Mouse (Mus musculus) induced T-regulatory cell, adult 2 months (primary cell): ENCODE measurements around the gene Prex1.

ENCODE experiments used
- DNase-seq: peaks from one replicate; pipeline ENCODE4 v3.0.0-alpha.2; 2012; ENCODE audit warnings: low read depth

Gene Prex1

GRCm38 (mm10) chr2:166720416-166720815 lies 6.8 kb upstream of the Prex1 start:
- DNase-seq = no peak

GRCm38 (mm10) chr2:166719930-166720305 lies 6.3 kb upstream of the Prex1 start:
- DNase-seq = no peak

- peak; percentile 62 for DNase-seq
These were observed 5.8 kb upstream of the Prex1 start for GRCm38 (mm10) chr2:166719301-166719929.

GRCm38 (mm10) chr2:166716067-166716466 lies 2.4 kb upstream of the Prex1 start:
- DNase-seq = no peak

DNA sequence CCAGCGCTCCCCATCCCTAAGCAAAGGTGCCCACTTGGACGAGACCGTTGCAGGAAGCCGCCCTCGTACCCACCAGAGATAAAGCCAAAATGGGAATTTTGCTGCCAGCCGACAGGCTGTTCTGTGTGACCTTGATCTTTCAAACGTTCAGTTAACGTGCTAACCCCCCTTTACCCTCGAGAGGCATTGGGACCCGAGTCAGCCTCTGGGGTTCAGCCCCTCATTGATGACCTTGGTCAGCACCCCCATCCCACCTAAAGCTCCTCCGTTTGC lies 731 bp upstream of the Prex1 start:
- DNase-seq = no peak

DNA sequence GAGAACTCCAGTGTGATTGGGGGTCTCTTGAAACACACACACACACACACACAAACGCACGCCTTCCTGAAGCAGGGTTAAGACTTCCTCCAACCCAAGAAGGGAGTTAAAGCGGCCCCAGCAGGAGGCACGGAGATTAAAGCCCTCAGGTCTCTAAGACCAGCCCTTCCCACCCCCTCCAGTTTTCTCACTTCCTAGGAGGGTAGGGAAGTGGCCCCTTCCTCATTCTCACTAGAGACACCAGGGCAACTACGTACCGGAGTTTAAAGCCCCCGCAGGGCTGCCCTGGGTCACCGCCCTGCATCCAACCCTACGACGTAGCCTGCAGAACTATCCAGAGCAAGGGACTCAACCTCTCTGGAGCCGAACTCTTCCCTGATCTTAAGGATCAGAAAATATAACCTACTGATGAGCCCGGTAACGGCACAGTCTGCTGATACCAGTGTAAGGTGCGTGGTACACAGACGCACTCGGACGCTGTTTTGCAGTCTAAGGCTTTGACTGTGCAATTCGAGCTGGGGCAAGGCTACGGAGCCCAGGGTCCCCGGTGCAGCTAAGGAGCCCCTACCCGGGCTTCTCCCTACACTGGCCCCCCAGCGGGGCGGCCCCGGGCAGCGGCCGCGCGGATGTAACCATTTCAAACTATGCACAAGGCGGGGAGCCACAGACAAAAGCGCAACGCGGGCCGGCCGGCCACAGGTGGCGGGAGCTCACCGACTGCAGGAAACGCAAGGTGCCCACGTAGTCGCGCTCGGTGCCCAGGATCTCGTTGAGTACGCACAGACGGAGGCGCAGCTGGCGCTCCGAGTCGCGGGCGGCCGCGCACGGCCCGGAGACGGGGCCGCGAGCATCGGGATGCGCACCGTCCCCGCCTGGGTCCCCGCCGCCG lies 587 bp downstream of the Prex1 start:
- DNase-seq = peak; percentile 71

- DNase-seq = peak; percentile 71
These were observed 1.3 kb downstream of the Prex1 start for GRCm38 (mm10) chr2:166712310-166712709.

GRCm38 (mm10) chr2:166711681-166712132 lies 1.9 kb downstream of the Prex1 start:
- DNase-seq = peak; percentile 64

DNA sequence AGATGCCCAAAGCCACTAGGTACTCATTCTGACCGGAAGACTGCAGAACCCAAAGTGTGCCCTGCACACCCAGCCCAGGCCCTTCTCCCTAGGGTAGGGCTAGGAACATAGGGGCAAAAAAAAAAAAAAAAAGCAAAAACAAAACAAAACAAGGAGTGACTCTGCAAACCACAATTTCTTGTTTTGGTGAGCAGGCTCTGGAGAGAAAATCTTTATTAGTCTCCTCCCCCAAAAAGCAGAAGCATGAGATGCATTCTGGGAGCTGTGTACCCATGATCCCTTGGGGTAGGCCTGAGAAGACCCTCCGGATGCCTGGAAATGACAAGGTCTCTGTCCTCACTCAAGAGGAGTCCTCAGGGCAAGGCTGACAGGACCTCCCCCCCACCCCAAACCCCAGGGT lies 3.7 kb downstream of the Prex1 start:
- peak; percentile 65 for DNase-seq

- peak; percentile 77 for DNase-seq
These were observed 5.3 kb downstream of the Prex1 start for GRCm38 (mm10) chr2:166708304-166708703.

DNA sequence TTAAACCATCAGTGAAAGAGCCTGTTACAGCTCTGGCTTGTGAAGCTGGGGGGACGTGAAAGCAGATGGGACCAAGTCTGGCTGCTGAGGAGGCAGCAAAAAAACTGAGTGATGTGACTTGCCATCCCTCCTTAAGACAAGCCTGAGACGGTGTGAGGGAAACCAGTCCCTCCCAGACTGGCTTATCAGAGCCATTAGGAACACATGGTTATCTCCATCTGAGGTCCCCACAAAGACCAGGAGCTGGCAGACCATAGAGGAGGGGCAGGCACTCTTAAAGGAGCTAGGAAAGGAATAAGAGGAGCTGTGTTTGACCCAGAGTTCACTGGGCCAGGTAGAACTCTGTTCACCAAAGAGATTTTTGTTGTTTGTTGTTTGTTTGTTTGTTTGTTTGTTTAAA lies 7.1 kb downstream of the Prex1 start:
- DNase-seq = peak; percentile 4

DNA sequence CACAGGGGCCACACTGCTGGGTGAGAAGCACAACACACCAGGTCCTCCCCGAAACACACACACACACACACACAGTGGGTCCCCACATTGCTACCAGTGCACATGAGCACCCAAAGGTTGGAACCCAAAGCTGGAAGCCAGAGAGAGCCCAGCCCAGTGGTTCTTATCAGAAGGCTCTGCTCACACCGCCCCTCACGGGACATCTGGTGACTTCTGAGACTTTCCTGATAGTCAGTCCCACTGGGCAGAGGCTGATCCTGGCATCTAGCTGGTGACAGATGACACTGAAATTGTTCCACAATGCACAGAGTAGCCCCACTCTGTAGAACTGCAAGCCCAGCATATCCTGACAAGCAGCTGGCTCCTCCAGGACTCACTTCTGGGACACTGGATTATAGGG lies 10.1 kb downstream of the Prex1 start:
- no peak for DNase-seq

DNA sequence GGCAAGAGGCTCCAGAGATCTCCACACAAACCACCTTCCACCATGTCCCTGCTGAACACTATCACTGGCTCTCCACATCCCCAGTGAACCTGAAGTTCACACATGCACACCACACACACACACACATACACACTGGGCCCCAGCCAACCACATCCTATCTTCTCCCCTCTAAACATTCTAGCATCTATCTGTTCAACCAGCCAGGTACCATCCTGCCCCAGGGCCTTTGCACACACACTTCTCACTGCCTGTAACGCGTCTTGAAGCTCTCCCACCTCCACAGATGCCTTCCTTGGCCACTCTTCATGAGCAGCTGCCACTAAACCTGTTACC lies 11.6 kb downstream of the Prex1 start:
- peak; percentile 78 for DNase-seq

- peak; percentile 89 for DNase-seq
These were observed 12.2 kb downstream of the Prex1 start for GRCm38 (mm10) chr2:166701248-166702112.

DNA sequence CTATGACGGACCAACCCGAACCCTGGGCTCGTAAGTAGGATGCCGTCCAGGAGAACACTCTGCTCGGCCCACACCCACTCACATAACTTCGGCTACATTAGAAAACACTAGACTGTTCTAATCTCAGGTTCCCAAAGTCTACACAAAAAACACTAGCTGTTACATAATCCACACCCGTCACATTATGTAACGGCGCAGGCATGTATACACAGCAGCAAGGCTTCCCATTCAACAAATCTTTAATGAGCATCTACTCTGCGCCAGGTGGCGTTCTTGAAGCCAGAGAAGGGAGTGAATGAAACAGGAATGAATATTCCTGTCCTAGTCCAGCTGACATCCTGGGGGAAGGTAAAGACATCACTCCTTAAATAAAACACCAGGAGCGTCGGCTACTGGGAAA lies 12.9 kb downstream of the Prex1 start:
- DNase-seq = no peak

DNA sequence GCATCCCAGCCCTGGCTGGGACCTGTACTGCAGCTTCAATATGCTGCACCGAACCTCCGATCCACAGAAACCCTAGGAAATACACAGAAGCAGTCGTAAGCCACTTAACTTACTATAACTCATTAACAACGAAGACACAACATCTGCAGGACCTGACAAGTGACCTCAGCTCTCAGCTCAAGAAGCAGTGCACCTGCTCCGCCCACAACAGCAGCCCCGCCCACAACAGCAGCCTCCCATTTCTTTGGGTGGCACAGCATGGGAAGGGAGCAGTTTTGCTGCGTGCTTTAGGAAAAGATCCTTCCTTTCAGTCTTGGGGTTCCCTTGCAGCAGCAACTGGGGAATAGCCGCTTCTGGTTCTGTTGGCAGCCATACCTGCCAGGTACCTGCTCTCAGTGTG lies 13.5 kb downstream of the Prex1 start:
- no peak for DNase-seq

- DNase-seq = no peak
These were observed 14.1 kb downstream of the Prex1 start for GRCm38 (mm10) chr2:166699552-166699951.

DNA sequence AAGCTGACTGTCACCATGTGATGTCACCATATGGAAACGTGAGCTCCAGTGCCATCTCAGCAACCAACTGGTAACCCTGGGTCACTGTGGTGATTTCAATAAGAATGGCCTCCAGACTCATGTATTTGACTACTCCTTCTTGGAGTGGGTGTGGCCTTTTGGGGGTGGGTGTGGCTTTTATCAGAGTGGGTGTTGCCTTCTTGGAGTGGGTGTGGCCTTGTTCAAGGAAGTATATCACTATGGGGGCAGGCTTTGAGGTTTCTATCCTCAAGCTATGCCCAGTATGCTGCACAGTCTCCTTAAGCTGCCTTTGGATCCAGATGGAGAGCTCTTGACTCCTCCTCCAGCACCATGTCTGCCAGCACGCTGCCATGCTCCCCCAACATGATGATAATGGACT lies 19.0 kb downstream of the Prex1 start:
- peak; percentile 62 for DNase-seq

- peak; percentile 60 for DNase-seq
These were observed 20.2 kb downstream of the Prex1 start for GRCm38 (mm10) chr2:166693394-166693793.

GRCm38 (mm10) chr2:166691602-166692509 lies 21.8 kb downstream of the Prex1 start:
- no peak for DNase-seq

DNA sequence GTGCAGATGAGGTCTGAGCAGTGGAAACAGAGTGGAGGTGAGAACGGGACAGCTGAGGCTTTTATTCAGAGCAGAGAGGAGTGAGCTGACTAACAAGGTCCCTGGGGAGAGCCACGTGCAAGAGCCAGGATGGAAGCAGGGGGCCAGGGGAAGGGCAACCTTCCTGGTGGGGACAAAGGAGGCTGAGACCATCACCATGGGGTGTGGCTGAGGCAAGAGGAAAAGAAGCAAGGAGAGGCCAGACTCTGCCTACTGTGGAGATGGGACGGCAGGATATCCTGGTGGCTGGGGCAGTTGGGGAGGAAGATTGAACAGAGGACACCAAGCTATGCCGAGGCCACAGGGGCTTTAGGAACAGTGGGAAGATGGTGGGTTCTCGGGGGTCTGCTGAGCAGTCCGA lies 26.7 kb downstream of the Prex1 start:
- DNase-seq = no peak

DNA sequence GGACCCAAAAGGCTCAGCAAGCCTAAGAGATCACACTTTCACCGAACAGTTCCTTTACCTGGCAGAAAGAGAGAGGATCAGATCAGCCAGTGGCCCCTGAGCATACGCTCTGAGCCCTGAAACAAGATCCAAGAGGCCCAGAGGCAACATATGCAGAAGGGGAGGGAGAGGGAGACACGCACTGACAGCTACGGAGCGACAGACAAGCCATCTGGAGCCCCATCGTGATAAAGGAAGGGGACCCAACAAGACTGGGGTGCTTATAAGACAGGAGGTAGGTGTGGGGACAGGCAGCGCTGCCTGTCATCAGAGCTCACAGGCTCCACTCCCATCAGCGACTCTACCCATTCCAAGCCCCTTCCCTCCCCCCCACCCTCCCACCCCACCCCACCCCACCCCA lies 27.8 kb downstream of the Prex1 start:
- DNase-seq = no peak
